Mouse (Mus musculus) ES-Bruce4 (cell line): ENCODE measurements at regions not wholly inside any gene's neighbourhood (a gene's known extent, or its start where the extent isn't known, plus 50 kb on each side); places are given as distances from the start of the nearest gene placed in this dataset.

Experiments
- CTCF ChIP-seq: IDR thresholded peaks from one replicate; pipeline ENCODE4 v1.8.1; 2011; ENCODE audit warnings: low read depth, low read length
- POLR2A ChIP-seq: IDR thresholded peaks from one replicate; pipeline ENCODE4 v1.8.1; 2011; ENCODE audit warnings: low read length; ENCODE audit not compliant: insufficient read depth

- TF ChIP-seq CTCF, result no peak
- TF ChIP-seq POLR2A, result no peak
Measured at GRCm38 (mm10) chr11:14136142-14136541, 462.9 kb upstream of the Pom121l12 start.
